ENCODE assay signal across 2 mouse cellular contexts in the genomic region with DNA sequence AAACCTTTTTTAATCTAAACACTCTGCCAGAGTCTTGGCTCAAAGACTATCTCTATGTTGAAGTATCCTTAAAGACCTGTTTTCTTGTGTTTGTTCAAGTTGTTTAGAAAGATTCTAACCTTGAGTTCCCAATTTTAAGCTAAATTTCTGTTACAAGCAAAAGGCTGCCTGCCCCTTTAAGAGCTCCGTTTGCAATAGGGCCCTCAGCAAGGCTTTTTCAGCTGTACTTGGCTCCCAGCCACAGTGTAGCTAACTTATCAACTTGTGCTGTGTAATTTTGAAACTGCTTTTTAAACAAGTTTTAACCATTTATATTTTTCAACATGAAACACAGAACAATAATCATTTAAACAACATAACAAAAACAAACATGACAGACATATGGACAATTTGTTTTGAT. TPM values are rescaled to one million over a fixed set of nuclear protein-coding genes. Genes with fewer than 3 reads are reported as not detected.
"Had no signal": no experiment of that assay in that cellular context is flagged by ENCODE, and none has a peak within 500 bp of the region (broad histone marks: within the 10 kb centered on the region; RNA-seq: fewer than 3 reads in every experiment).

No protein-coding gene starts in this region.

RNA-seq across cellular contexts. Expression of gene AU021092, which starts 4.4 kb away (rescaled TPM):
- total RNA-seq: megakaryocyte progenitor cell, adult 5-6 weeks; megakaryocyte-erythroid progenitor cell, adult 5-6 weeks had no signal
